Mouse (Mus musculus): ENCODE measurements around the gene Sestd1.

DNA sequence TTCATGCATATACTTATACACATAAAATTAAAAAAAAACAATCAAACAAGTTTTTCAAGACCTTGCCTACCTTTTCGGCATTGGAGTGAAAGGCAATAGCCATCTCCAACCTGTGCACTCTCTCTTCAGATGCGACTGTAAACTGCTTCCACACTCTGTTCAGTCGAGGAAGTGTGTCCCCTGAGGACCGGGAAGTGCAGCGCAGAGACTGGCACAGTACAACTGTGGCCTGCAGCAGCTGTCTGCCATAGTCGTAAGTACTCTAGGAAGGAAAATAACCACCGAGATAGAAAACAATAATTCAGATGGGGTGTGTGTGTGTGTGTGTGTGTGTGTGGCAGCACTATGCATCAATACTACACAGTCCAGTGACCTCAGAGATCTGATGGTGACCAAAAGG, 89.5 kb downstream of the Sestd1 start:
- TF ChIP-seq CTCF (IDR thresholded peaks at IDR 0.05; ENCODE audit: borderline replicate concordance, extremely low read depth, insufficient read depth, insufficient read length) (no peak), POLR2A (IDR thresholded peaks at IDR 0.05; ENCODE audit: borderline replicate concordance, extremely low read depth, insufficient read depth, insufficient read length, poor library complexity, severe bottlenecking) (no peak)

All from brain, embryonic 14.5 days (tissue).